Mouse (Mus musculus) cortical plate, adult 2 months (tissue): ENCODE data around the gene Pde6b.

Experiments used
- CTCF ChIP-seq: fragments of 200-500 bp; IDR thresholded peaks from 2 replicates; pipeline ENCODE4 v1.5.1; 2011; ENCODE audit warnings: mild to moderate bottlenecking, control low read depth, low read length; ENCODE audit not compliant: insufficient read depth; ENCODE audit errors: extremely low read depth
- POLR2A ChIP-seq: fragments of 200-500 bp; IDR thresholded peaks from 2 replicates; pipeline ENCODE4 v1.6.1; 2011; ENCODE audit warnings: mild to moderate bottlenecking, low read length, control low read depth; ENCODE audit not compliant: insufficient read depth; ENCODE audit errors: extremely low read depth

DNA sequence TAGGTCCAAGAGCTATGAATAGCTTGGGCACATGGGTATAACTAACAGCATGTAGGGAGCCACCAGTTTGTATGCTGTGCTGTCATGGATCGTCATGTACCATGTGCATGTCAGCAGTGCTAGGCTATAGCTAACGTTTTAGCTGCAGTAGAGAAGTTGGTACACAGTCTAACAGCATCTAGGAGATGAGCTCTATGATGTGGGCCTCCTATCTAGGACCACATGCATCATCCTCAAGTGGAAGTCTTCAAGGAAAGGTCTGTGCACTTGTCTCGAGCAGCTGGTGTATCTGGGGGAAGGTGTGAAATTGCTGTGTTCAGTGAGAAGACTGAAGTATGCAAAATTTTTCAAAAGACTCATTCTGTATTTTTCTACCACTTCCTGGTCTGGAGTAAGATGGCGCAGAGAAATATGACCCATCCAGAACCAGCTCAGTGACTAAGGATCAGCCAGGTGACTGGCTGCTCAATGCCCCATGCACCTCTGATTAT, 44.5 kb upstream of the Pde6b start:
- no peak for TF ChIP-seq POLR2A
- no peak for TF ChIP-seq CTCF
